Mouse (Mus musculus): ENCODE data around the gene Mob3b.

GRCm38 (mm10) chr4:35125299-35125777 lies 31.9 kb downstream of the Mob3b start:
- TF ChIP-seq GATA1 (IDR thresholded peaks at IDR 0.05; ENCODE audit: low read length) (no peak), TAL1 (IDR thresholded peaks at IDR 0.05; ENCODE audit: low read length) (no peak)

All from erythroblast, embryonic 14.5 days (primary cell).